Mouse (Mus musculus) CH12.LX (cell line): ENCODE data around the gene Trappc10.

Experiments used
- BHLHE40 ChIP-seq: IDR thresholded peaks from 2 replicates; pipeline ENCODE4 v1.6.1; 2011; ENCODE audit warnings: mild to moderate bottlenecking, low read depth, low read length, improper control_type of control experiment
- CTCF ChIP-seq, 2 experiments: IDR thresholded peaks in 1 of 2; conservative IDR thresholded peaks in 1 of 2; 2 replicates each; pipeline ENCODE4 v1.5.1; 2011 to 2012; ENCODE audit warnings: low read depth in 2 of 2, low read length in 2 of 2, improper control_type of control experiment in 1 of 2, inconsistent platforms in 1 of 2, mild to moderate bottlenecking in 1 of 2, moderate library complexity in 1 of 2
- SMC3 ChIP-seq: IDR thresholded peaks from 2 replicates; pipeline ENCODE4 v1.6.1; 2011; ENCODE audit warnings: low read depth, low read length, improper control_type of control experiment
- ZC3H11A ChIP-seq: IDR thresholded peaks from 2 replicates; pipeline ENCODE4 v1.6.1; 2012; ENCODE audit warnings: low read depth, mild to moderate bottlenecking, inconsistent platforms, low read length, improper control_type of control experiment

DNA sequence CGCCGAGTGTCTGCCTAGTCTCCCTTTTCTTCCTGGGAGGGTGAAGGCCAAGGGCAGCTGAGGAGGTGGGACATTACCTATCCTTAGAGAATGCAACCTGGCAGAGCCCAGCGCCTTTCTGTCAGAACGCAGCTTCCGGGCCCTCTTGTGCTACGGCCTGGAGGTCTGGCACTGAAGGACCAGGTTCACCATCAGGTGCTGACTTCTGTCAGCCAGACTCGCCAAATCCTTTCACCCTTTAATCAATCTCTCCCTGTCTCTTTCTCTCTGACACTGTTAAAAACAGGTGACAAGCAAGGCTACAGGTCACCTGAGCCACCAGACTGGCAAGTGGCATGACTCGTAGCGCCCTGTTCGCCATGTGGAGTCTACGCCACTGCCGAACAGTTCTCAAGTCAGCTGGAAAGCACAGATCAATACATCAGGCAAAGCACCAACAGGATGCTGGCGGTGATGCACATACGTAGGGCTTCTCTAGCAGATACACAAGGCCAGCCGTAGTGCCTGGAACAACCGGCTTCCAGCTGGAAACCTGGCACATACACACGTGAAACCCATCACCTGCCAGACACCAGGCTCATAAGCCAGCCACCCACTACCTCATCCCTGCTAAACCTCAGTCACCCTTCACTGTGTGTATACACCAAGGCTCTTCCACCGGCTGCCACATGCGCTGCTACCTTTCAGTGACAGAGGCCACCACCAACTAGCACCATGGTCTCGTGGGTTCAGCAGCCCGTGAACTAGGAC lies 79.0 kb downstream of the Trappc10 start:
- no peak for TF ChIP-seq CTCF (conservative IDR thresholded peaks at IDR 0.05 in 1 of 2, IDR thresholded peaks at IDR 0.05 in 1 of 2; ENCODE audit: low read depth in 2 of 2, low read length in 2 of 2)
- no peak for TF ChIP-seq ZC3H11A
- no peak for TF ChIP-seq BHLHE40
- TF ChIP-seq SMC3 = no peak
